Mouse (Mus musculus) spleen, adult 2 months (tissue): ENCODE results near the gene Rasl2-9.

Experiments
- CTCF ChIP-seq: fragments of 200-500 bp; IDR thresholded peaks from 2 replicates; pipeline ENCODE4 v1.5.1; 2011; ENCODE audit warnings: mild to moderate bottlenecking, inconsistent platforms; ENCODE audit not compliant: insufficient read depth, insufficient read length, insufficient replicate concordance; ENCODE audit errors: extremely low read depth
- POLR2A ChIP-seq: fragments of 200-500 bp; IDR thresholded peaks from 2 replicates; pipeline ENCODE4 v1.6.1; 2011; ENCODE audit warnings: low read depth, low read length, inconsistent platforms

- no peak for TF ChIP-seq POLR2A
- TF ChIP-seq CTCF = no peak
Observed at GRCm38 (mm10) chr7:5099796-5100195, 26.0 kb downstream of the Rasl2-9 start.
